Mouse (Mus musculus) embryonic facial prominence, embryonic 11.5 days (tissue): ENCODE measurements at regions not wholly inside any gene's neighbourhood (a gene's known extent, or its start where the extent isn't known, plus 50 kb on each side); places are given as distances from the start of the nearest gene placed in this dataset.

Experiments
- ATAC-seq: fragments of 200-750 bp; cut with Nextera tagmentation; replicated peaks from 2 replicates; pipeline ENCODE4 v1.8.0; 2017; ENCODE audit warnings: low read depth; ENCODE audit not compliant: insufficient number of reproducible peaks, low FRiP score, low TSS enrichment
- DNase-seq: peaks from one replicate; pipeline ENCODE4 v3.0.0-alpha.2; 2015; ENCODE audit warnings: low spot score
- H3K27ac ChIP-seq: fragments of 300-500 bp; sonication (generic); replicated peaks from 2 replicates; pipeline ENCODE4 v1.5.1; 2014; ENCODE audit warnings: mild to moderate bottlenecking, low read depth, low read length, control low read depth
- H3K27me3 ChIP-seq: fragments of 300-500 bp; sonication (generic); 2 replicates; pipeline ENCODE4 v1.6.1; 2014; ENCODE audit warnings: mild to moderate bottlenecking, low read length, moderate library complexity, mixed read lengths; ENCODE audit not compliant: control insufficient read depth, insufficient read depth
- H3K36me3 ChIP-seq: fragments of 300-500 bp; sonication (generic); replicated peaks from 2 replicates; pipeline ENCODE4 v1.6.1; 2014; ENCODE audit warnings: low read depth, mild to moderate bottlenecking, low read length, moderate library complexity, mixed read lengths; ENCODE audit not compliant: control insufficient read depth, insufficient read depth
- H3K4me1 ChIP-seq: fragments of 300-500 bp; sonication (generic); 2 replicates; pipeline ENCODE4 v1.6.1; 2014; ENCODE audit warnings: low read length, mixed read lengths; ENCODE audit not compliant: control insufficient read depth, insufficient read depth
- H3K4me2 ChIP-seq: fragments of 300-500 bp; sonication (generic); 2 replicates; pipeline ENCODE4 v1.6.1; 2014; ENCODE audit warnings: low read depth, mild to moderate bottlenecking, control low read depth, low read length, moderate library complexity
- H3K4me3 ChIP-seq: fragments of 300-500 bp; sonication (generic); 2 replicates; pipeline ENCODE4 v1.5.1; 2014; ENCODE audit warnings: low read depth, low read length, control low read depth
- H3K9ac ChIP-seq: fragments of 300-500 bp; sonication (generic); replicated peaks from 2 replicates; pipeline ENCODE4 v1.6.1; 2014; ENCODE audit warnings: mild to moderate bottlenecking, control low read depth, low read length
- H3K9me3 ChIP-seq: fragments of 300-500 bp; sonication (generic); replicated peaks from 2 replicates; pipeline ENCODE4 v1.6.1; 2016; ENCODE audit warnings: mild to moderate bottlenecking, low read length, inconsistent platforms, mixed read lengths; ENCODE audit not compliant: control insufficient read depth
- WGBS: fragments of 180-500 bp; shearing (Covaris S2); extraction: QIAGEN DNeasy Blood & Tissue Kit; methylation state at CpG from one replicate; pipeline ENCODE4 v1.1.7; 2014; 5-methylcytosine and 5-hydroxymethylcytosine counted together

GRCm38 (mm10) chr15:52999776-53000175 is 884.9 kb upstream of the Gm7489 start:
- ATAC-seq = no peak
- no peak overlapping the region for H3K27ac ChIP-seq
- no peak overlapping the region for H3K4me3 ChIP-seq
- no peaks in the 10 kb centered on the region for H3K27me3 ChIP-seq
- no peak overlapping the region for H3K9ac ChIP-seq
- H3K9me3 ChIP-seq = no peaks in the 10 kb centered on the region
- 76% methylated on average over 2 of the region's 2 CpGs for WGBS
- no peaks in the 10 kb centered on the region for H3K4me1 ChIP-seq
- no peak for DNase-seq
- no peak overlapping the region for H3K4me2 ChIP-seq
- no peaks in the 10 kb centered on the region for H3K36me3 ChIP-seq

GRCm38 (mm10) chr15:53001429-53001828 is 883.3 kb upstream of the Gm7489 start:
- H3K36me3 ChIP-seq = no peaks in the 10 kb centered on the region
- H3K4me2 ChIP-seq = no peak overlapping the region
- WGBS = 85% methylated on average over 3 of the region's 3 CpGs
- no peaks in the 10 kb centered on the region for H3K9me3 ChIP-seq
- H3K9ac ChIP-seq = no peak overlapping the region
- no peak for DNase-seq
- no peaks in the 10 kb centered on the region for H3K4me1 ChIP-seq
- no peak for ATAC-seq
- no peaks in the 10 kb centered on the region for H3K27me3 ChIP-seq
- no peak overlapping the region for H3K27ac ChIP-seq
- H3K4me3 ChIP-seq = no peak overlapping the region

GRCm38 (mm10) chr15:53001964-53002363 is 882.7 kb upstream of the Gm7489 start:
- Histone ChIP-seq H3K4me3 (no peak overlapping the region), H3K27ac (no peak overlapping the region), H3K27me3 (no peaks in the 10 kb centered on the region), H3K36me3 (no peaks in the 10 kb centered on the region), H3K9ac (no peak overlapping the region), H3K4me2 (no peak overlapping the region), H3K9me3 (no peaks in the 10 kb centered on the region), H3K4me1 (no peaks in the 10 kb centered on the region)
- DNase-seq = no peak
- ATAC-seq = no peak
- 90% methylated on average over 4 of the region's 4 CpGs for WGBS

GRCm38 (mm10) chr15:53004078-53004477 is 880.6 kb upstream of the Gm7489 start:
- H3K36me3 ChIP-seq = no peaks in the 10 kb centered on the region
- H3K9ac ChIP-seq = no peak overlapping the region
- no peak overlapping the region; the same call in 1 of the 2 replicates for H3K4me2 ChIP-seq
- no peak for DNase-seq
- H3K27ac ChIP-seq = no peak overlapping the region
- no peaks in the 10 kb centered on the region for H3K27me3 ChIP-seq
- no peak for ATAC-seq
- H3K4me3 ChIP-seq = no peak overlapping the region
- H3K4me1 ChIP-seq = no peaks in the 10 kb centered on the region
- no peaks in the 10 kb centered on the region for H3K9me3 ChIP-seq

- no peak for DNase-seq
- H3K4me2 ChIP-seq = no peak overlapping the region
- no peaks in the 10 kb centered on the region for H3K4me1 ChIP-seq
- H3K9me3 ChIP-seq = no peaks in the 10 kb centered on the region
- no peak for ATAC-seq
- WGBS = 60% methylated on average over 1 of the region's 1 CpGs
- H3K9ac ChIP-seq = no peak overlapping the region
- no peaks in the 10 kb centered on the region for H3K36me3 ChIP-seq
- no peak overlapping the region for H3K4me3 ChIP-seq
- H3K27ac ChIP-seq = no peak overlapping the region
- H3K27me3 ChIP-seq = no peaks in the 10 kb centered on the region
These were observed 877.9 kb upstream of the Gm7489 start for GRCm38 (mm10) chr15:53006844-53007243.

GRCm38 (mm10) chr15:53009337-53009736 is 875.4 kb upstream of the Gm7489 start:
- Histone ChIP-seq H3K36me3 (no peaks in the 10 kb centered on the region), H3K9me3 (no peaks in the 10 kb centered on the region), H3K4me1 (no peaks in the 10 kb centered on the region), H3K27me3 (no peaks in the 10 kb centered on the region), H3K4me2 (no peak overlapping the region), H3K27ac (no peak overlapping the region), H3K9ac (no peak overlapping the region), H3K4me3 (no peak overlapping the region)
- 93% methylated on average over 3 of the region's 3 CpGs for WGBS
- DNase-seq (no peak), ATAC-seq (no peak)
